Comparison of ENCODE assay signal across 9 mouse cellular contexts in genomic region chr3:88173375-88173774, GRCm38 (mm10). TPM values are rescaled to one million over a fixed set of nuclear protein-coding genes. Genes with fewer than 3 reads are reported as not detected.
DNase-seq lines count a peak whose midpoint lies in the region; ATAC-seq and TF ChIP-seq lines count a peak whose summit lies in the region.
"Had no signal": no experiment of that assay in that cellular context is flagged by ENCODE, and none has a peak within 500 bp of the region (broad histone marks: within the 10 kb centered on the region; RNA-seq: fewer than 3 reads in every experiment).

No protein-coding gene starts in this region.

- no peaks in the 10 kb centered on the region; the same call in 1 of the 2 replicates for H3K4me1 ChIP-seq in intestine, postnatal 0 days (replicated peaks; ENCODE audit: control insufficient read depth, insufficient read depth, low read length)
- 0 out of 2 replicates have a peak, but pooled peaks cover 2% of the 10 kb centered on the region for H3K4me1 ChIP-seq in intestine, embryonic 15.5 days (replicated peaks)
- no peaks in the 10 kb centered on the region; the same call in 1 of the 2 replicates for H3K4me1 ChIP-seq in small intestine, adult 2 months (ENCODE audit: control insufficient read depth, insufficient read depth, insufficient read length, low read length)

- H3K9ac ChIP-seq in intestine, postnatal 0 days (ENCODE audit: low read depth, low read length), result no peak overlapping the region
- H3K9ac ChIP-seq in intestine, embryonic 15.5 days, result no peak overlapping the region

- no peaks in the 10 kb centered on the region for H3K27me3 ChIP-seq in intestine, postnatal 0 days (replicated peaks; ENCODE audit: control insufficient read depth, insufficient read depth, low read length)
- H3K27me3 ChIP-seq in intestine, embryonic 15.5 days (replicated peaks), result no peaks in the 10 kb centered on the region
- no peaks in the 10 kb centered on the region for H3K27me3 ChIP-seq in small intestine, adult 2 months (ENCODE audit: control insufficient read depth, insufficient read depth, low read length)

- no peaks in the 10 kb centered on the region for H3K9me3 ChIP-seq in intestine, postnatal 0 days (ENCODE audit: control insufficient read depth)
- H3K9me3 ChIP-seq in intestine, embryonic 15.5 days, result no peaks in the 10 kb centered on the region

- no peak overlapping the region for H3K27ac ChIP-seq in intestine, postnatal 0 days (ENCODE audit: low read depth, low read length)
- H3K27ac ChIP-seq in intestine, embryonic 15.5 days, result no peak overlapping the region
- no peak overlapping the region for H3K27ac ChIP-seq in small intestine, adult 2 months (ENCODE audit: insufficient read depth, low read depth, low read length)
- H3K27ac ChIP-seq: macrophage had no signal

- DNase-seq in 416B (ENCODE audit: low read depth) (peak; percentile 54), MEL-GATA-1-ER (ENCODE audit: extremely low read depth, low read depth) (peak; percentile 22)
- DNase-seq in embryo, embryonic 10 days (ENCODE audit: low spot score), result peak; percentile 57
- peak; percentile 75 for DNase-seq in kidney, postnatal 14 days
- no peak for DNase-seq in frontal cortex, postnatal 14 days (ENCODE audit: low spot score in 2 of 2)

- TF ChIP-seq POLR2A in small intestine, adult 2 months (IDR thresholded peaks at IDR 0.05; ENCODE audit: low read depth, low read length), result no peak

- H3K36me3 ChIP-seq in intestine, postnatal 0 days (ENCODE audit: control insufficient read depth, insufficient read depth), result peaks cover 54% of the 10 kb centered on the region
- peaks cover 17% of the 10 kb centered on the region; the same call in 1 of the 2 replicates for H3K36me3 ChIP-seq in intestine, embryonic 15.5 days
- H3K36me3 ChIP-seq in small intestine, adult 2 months (ENCODE audit: control insufficient read depth, insufficient read depth, low read length), result peaks cover 30% of the 10 kb centered on the region

- peak; percentile 82 for TF ChIP-seq CTCF in intestine, postnatal 0 days (IDR thresholded peaks at IDR 0.05; ENCODE audit: low read depth)
- peak; percentile 73; the same call in 1 of the 2 replicates for TF ChIP-seq CTCF in small intestine, adult 2 months (IDR thresholded peaks at IDR 0.05; ENCODE audit: extremely low read depth, insufficient read length, insufficient replicate concordance, low read depth, low read length)

- no peak for ATAC-seq in intestine, postnatal 0 days
- ATAC-seq in intestine, embryonic 15.5 days, result no peak

- no peak overlapping the region for H3K4me2 ChIP-seq in intestine, postnatal 0 days (replicated peaks; ENCODE audit: low read depth)
- H3K4me2 ChIP-seq in intestine, embryonic 15.5 days (replicated peaks), result no peak overlapping the region

- H3K4me3 ChIP-seq in intestine, postnatal 0 days (ENCODE audit: low read depth, low read length), result no peak overlapping the region
- H3K4me3 ChIP-seq in intestine, embryonic 15.5 days (replicated peaks), result no peak overlapping the region
- no peak overlapping the region for H3K4me3 ChIP-seq in small intestine, adult 2 months (ENCODE audit: low read depth, low read length)

- WGBS in intestine, postnatal 0 days, result 37% methylated on average over 3 of the region's 3 CpGs
- WGBS in intestine, embryonic 15.5 days, result 43% methylated on average over 3 of the region's 3 CpGs
- 53% methylated on average over 3 of the region's 3 CpGs for WGBS in small intestine, adult 2 months

RNA-seq across cellular contexts. Expression of gene Mef2d, which starts 31.2 kb away (rescaled TPM):
- polyA plus RNA-seq in intestine, postnatal 0 days (2015; fragmentation: Nextera tagmentation; extraction: Ambion mirVana), result 15.8 and 16.2 TPM in 2 replicates
- polyA plus RNA-seq in intestine, embryonic 15.5 days (2015; fragmentation: Nextera tagmentation; extraction: Ambion mirVana), result 19.7 and 20.8 TPM in 2 replicates
- polyA plus RNA-seq in small intestine, adult 2 months (2012; rRNA removed), result 61.9 and 89.7 TPM in 2 replicates

Comparison
In these comparisons a context has a peak if more than half of its experiments do, and no peak if none do; other contexts are left out.
1. DNase-seq: peak in 416B (single experiment), MEL-GATA-1-ER (single experiment), embryo, embryonic 10 days (single experiment) and kidney, postnatal 14 days (single experiment); none in frontal cortex, postnatal 14 days (0 of 2).